Mouse (Mus musculus) hindbrain, embryonic 11.5 days (tissue): ENCODE measurements around the gene Tacc2. TPM values are rescaled to one million over a fixed set of nuclear protein-coding genes. Genes with fewer than 3 reads are reported as not detected.
"Not testable (repeated sequence)": the region's sequence is repeated elsewhere in the genome, so short reads cannot be mapped to it uniquely, and the experiment has no call there.

Experiments
- ATAC-seq: fragments of 200-750 bp; cut with Nextera tagmentation; 2 replicates; pipeline ENCODE4 v1.8.0; 2017; ENCODE audit warnings: mild to moderate bottlenecking, moderate TSS enrichment, moderate library complexity; ENCODE audit not compliant: low FRiP score
- DNase-seq: peaks from one replicate; pipeline ENCODE4 v3.0.0-alpha.2; 2015; ENCODE audit warnings: low spot score
- H3K27ac ChIP-seq: fragments of 300-500 bp; sonication (generic); 2 replicates; pipeline ENCODE4 v1.5.1; 2014; ENCODE audit warnings: mild to moderate bottlenecking, low read depth, low read length
- H3K27me3 ChIP-seq: fragments of 300-500 bp; sonication (generic); 2 replicates; pipeline ENCODE4 v1.6.1; 2014; ENCODE audit warnings: mild to moderate bottlenecking, low read length, moderate library complexity, mixed read lengths; ENCODE audit not compliant: control insufficient read depth, insufficient read depth
- H3K36me3 ChIP-seq: fragments of 300-500 bp; sonication (generic); 2 replicates; pipeline ENCODE4 v1.6.1; 2014; ENCODE audit warnings: mild to moderate bottlenecking, low read length, moderate library complexity, mixed read lengths; ENCODE audit not compliant: control insufficient read depth, insufficient read depth
- H3K4me1 ChIP-seq: fragments of 300-500 bp; sonication (generic); replicated peaks from 2 replicates; pipeline ENCODE4 v1.6.1; 2014; ENCODE audit warnings: low read length, mixed read lengths; ENCODE audit not compliant: control insufficient read depth, insufficient read depth
- H3K4me2 ChIP-seq: fragments of 300-500 bp; sonication (generic); replicated peaks from 2 replicates; pipeline ENCODE4 v1.6.1; 2014; ENCODE audit warnings: mild to moderate bottlenecking, low read depth, low read length
- H3K4me3 ChIP-seq: fragments of 300-500 bp; sonication (generic); 2 replicates; pipeline ENCODE4 v1.5.1; 2014; ENCODE audit warnings: low read depth, low read length
- H3K9ac ChIP-seq: fragments of 300-500 bp; sonication (generic); 2 replicates; pipeline ENCODE4 v1.6.1; 2014; ENCODE audit warnings: low read depth, low read length
- H3K9me3 ChIP-seq: fragments of 300-500 bp; sonication (generic); 2 replicates; pipeline ENCODE4 v1.6.1; 2016; ENCODE audit warnings: low read length; ENCODE audit not compliant: control insufficient read depth
- WGBS: fragments of 180-500 bp; shearing (Covaris S2); extraction: QIAGEN DNeasy Blood & Tissue Kit; methylation state at CpG from one replicate; pipeline ENCODE4 v1.1.7; 2014; 5-methylcytosine and 5-hydroxymethylcytosine counted together
- polyA plus RNA-seq: library from polyadenylated mRNA; unstranded; fragments of >200 nt; fragmentation: Nextera tagmentation; extraction: Ambion mirVana; gene quantifications from 2 replicates; pipeline ENCODE4 v1.2.1, GENCODE M21; 2014

Tacc2 gene
- polyA plus RNA-seq: 45.1 and 46.8 TPM in 2 replicates

GRCm38 (mm10) chr7:130577388-130578003 is at the start of gene Tacc2:
Gene Tacc2 (plus strand): TSS chr7:130577438.
- no peaks in the 10 kb centered on the region for H3K4me1 ChIP-seq
- no peaks in the 10 kb centered on the region for H3K27me3 ChIP-seq
- H3K4me3 ChIP-seq: no peak within 1 kb of the TSS
- WGBS: 47% methylated on average over 15 of the region's 15 CpGs
- no peak within 1 kb of the TSS; the same call in 1 of the 2 replicates for H3K4me2 ChIP-seq
- H3K9me3 ChIP-seq: no peaks in the 10 kb centered on the region
- DNase-seq (no peak), ATAC-seq (no peak)
- no peak within 1 kb of the TSS for H3K27ac ChIP-seq
- no peak within 1 kb of the TSS for H3K9ac ChIP-seq
- no peaks in the 10 kb centered on the region for H3K36me3 ChIP-seq

DNA sequence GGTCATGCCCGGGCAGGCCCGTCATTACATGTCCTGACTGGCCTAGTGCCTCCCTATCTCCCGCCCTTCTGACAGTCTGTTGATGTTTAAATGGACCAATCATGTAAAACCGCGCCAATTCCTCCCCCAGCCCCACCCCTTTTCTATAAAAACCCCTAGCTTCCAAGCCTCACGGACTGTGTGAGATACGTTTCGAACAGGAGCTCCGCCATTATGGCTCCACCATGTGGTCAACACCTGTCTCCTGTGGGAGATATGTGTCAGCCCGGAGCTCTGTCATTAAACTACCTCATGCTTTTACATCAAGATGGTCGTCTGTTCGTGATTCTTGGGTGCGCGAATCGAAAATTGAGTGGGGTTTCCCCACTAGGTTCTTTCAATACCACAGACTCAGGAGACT is 46.1 kb upstream of the Tacc2 start:
- not testable (repeated sequence) for H3K36me3 ChIP-seq

DNA sequence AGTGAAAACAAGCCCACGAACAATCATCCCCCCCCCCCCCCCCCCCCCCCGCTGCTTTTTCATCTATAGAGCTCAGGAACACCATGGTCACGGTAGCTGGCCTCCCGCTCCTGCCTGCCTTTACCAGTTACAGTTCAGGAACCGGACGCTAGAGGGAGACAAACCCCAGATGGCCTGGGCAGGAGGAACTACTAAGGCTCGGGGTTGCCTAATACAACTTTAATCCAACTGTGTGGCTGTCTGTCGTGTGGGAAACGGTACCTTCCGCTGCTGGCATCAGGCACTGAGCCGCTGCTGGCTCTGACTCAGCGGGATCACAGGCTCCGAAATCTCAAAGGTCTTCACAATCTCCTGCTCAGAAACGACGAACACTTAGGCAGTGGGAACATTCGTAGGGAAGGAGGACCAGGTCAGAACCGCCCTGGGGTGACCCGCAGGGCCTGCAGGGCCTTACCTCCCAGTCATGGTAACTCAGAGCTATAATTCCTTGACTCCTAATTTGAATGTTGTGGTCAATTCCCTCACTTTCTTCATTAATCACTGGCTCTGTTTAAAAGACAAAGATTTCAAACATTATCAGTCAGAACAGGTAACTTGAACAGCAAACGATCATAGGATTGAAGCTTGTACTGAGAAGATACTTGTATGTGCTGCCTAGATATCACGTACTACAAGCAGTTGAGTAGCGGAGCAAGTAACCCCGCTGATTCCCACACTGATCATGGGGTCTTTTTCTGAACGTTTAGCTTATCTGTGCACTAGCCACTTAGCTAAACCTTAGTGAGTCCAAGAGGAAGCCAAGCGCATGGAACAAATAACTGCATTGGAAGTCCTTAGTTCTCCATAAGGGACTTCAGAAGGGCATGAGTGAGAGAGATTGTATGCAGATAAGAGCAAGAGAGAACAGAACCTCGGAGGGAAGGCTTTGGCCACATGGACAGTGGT is 43.6 kb upstream of the Tacc2 start:
- no peak overlapping the region for H3K27ac ChIP-seq
- 0 out of 2 replicates have a peak, but pooled peaks cover 5% of the 10 kb centered on the region for H3K36me3 ChIP-seq

More for the DNA sequence above, 46.1 kb upstream of the Tacc2 start:
- 94% methylated on average over 14 of the region's 15 CpGs for WGBS
- not testable (repeated sequence) for H3K27me3 ChIP-seq, H3K4me1 ChIP-seq, H3K9me3 ChIP-seq, H3K9ac ChIP-seq, ATAC-seq, DNase-seq, H3K27ac ChIP-seq, H3K4me3 ChIP-seq, H3K4me2 ChIP-seq

DNA sequence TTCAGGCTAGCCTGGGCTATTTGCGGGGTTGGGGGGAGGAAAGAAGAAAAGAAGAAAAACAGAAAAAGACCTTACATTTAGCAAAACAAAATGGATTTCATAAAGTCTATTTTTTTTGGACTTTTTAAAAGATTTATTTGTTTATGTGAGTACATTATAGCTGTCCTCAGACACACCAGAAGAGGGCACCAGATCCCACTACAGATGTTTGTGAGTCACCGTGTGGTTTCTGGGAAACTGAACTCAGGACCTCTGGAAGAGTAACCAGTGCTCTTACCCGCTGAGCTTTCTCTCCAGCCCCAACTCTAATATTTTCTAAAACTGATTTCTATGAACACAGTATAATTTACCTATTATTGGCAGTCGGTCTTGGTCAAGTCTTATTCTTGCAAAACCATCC is 42.1 kb upstream of the Tacc2 start:
- no peak overlapping the region for H3K9ac ChIP-seq
- H3K27me3 ChIP-seq: no peaks in the 10 kb centered on the region
- H3K27ac ChIP-seq: no peak overlapping the region
- whole genome bisulfite sequencing: 92% methylated on average over 4 of the region's 4 CpGs
- no peak overlapping the region for H3K4me3 ChIP-seq
- no peaks in the 10 kb centered on the region; the same call in 1 of the 2 replicates for H3K4me1 ChIP-seq
- H3K9me3 ChIP-seq: no peaks in the 10 kb centered on the region
- H3K36me3 ChIP-seq: peaks cover 10% of the 10 kb centered on the region; the same call in 1 of the 2 replicates
- ATAC-seq (no peak), DNase-seq (no peak)
- no peak overlapping the region for H3K4me2 ChIP-seq

More for the DNA sequence above, 43.6 kb upstream of the Tacc2 start:
- WGBS: 55% methylated on average over 24 of the region's 25 CpGs
- no peaks in the 10 kb centered on the region; the same call in 1 of the 2 replicates for H3K4me1 ChIP-seq
- no peak overlapping the region for H3K4me2 ChIP-seq
- ATAC-seq (peak; percentile 54; the same call in 1 of the 2 replicates), DNase-seq (peak; percentile 92)
- H3K9me3 ChIP-seq: no peaks in the 10 kb centered on the region
- no peak overlapping the region for H3K9ac ChIP-seq
- no peaks in the 10 kb centered on the region for H3K27me3 ChIP-seq
- no peak overlapping the region for H3K4me3 ChIP-seq

DNA sequence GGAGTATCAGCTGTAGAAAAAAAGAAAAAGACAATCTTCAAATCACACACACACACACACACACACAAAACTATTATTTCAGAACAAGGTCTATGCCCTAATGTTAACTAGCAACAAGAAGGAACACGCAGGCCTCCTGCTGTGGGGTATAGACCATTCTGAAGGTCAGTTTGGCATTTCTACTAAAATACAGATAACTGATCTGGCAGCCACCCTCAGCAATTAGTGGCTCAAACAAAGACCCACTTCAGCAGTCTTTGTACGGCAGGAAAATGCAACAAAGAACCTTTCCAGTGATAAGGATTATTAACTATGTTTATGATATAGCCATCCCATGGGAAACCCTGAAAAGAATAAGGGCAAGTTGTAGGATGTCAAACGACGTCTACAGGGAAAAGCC is 40.2 kb upstream of the Tacc2 start:
- H3K9me3 ChIP-seq: no peaks in the 10 kb centered on the region
- no peaks in the 10 kb centered on the region for H3K27me3 ChIP-seq
- H3K4me3 ChIP-seq: no peak overlapping the region
- DNase-seq (no peak), ATAC-seq (no peak)
- H3K4me1 ChIP-seq: no peaks in the 10 kb centered on the region; the same call in 1 of the 2 replicates
- peaks cover 10% of the 10 kb centered on the region; the same call in 1 of the 2 replicates for H3K36me3 ChIP-seq
- no peak overlapping the region for H3K27ac ChIP-seq
- H3K4me2 ChIP-seq: no peak overlapping the region
- H3K9ac ChIP-seq: no peak overlapping the region
- WGBS: 92% methylated on average over 4 of the region's 4 CpGs

DNA sequence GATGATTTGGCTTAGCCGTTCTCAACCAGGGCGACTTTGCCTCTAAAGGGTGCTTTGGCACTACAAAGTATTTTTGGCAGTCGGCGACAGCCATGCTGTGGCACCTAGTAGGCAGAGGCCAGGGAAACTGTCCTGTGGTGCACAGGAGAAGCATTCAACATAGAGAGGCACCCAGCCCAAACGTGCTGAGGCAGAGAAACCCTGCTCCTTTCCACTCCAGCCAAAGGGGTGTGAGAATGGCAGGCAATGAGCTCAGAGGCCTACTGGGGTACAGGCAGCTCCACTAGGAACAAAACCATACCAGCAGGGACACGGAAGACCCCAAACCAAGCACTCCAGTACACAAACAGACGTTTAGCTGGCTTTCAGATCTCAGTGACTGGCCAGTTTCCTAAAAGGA is 37.1 kb upstream of the Tacc2 start:
- Histone ChIP-seq H3K27ac (no peak overlapping the region), H3K9me3 (no peaks in the 10 kb centered on the region), H3K4me1 (no peaks in the 10 kb centered on the region), H3K4me3 (no peak overlapping the region), H3K9ac (no peak overlapping the region), H3K27me3 (no peaks in the 10 kb centered on the region), H3K4me2 (no peak overlapping the region), H3K36me3 (peaks cover 10% of the 10 kb centered on the region; the same call in 1 of the 2 replicates)
- WGBS: 91% methylated on average over 7 of the region's 7 CpGs
- ATAC-seq: no peak
- DNase-seq: no peak

DNA sequence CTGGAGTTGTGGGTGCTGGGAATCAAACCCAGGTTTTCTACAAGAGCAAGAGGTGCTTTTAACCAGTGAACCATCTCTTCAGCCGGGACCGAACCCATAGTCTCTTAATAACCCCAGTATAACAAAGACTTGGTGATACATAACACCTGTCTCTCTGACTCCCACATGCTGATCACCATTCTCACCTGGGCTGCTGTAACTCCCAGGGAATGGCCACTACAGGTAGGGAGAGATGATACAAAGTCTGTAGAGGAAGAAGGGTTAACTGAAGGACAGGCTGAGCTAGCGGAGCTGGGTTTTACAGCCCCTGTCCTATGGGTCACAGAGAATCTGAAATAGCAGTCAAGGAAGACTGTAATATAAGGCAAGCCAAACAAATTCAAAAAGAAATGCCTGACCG is 34.1 kb upstream of the Tacc2 start:
- WGBS: 99% methylated on average over 4 of the region's 4 CpGs
- Histone ChIP-seq H3K4me1 (no peaks in the 10 kb centered on the region), H3K36me3 (peaks cover 6% of the 10 kb centered on the region; the same call in 1 of the 2 replicates), H3K4me3 (no peak overlapping the region), H3K9ac (no peak overlapping the region), H3K27me3 (no peaks in the 10 kb centered on the region), H3K9me3 (no peaks in the 10 kb centered on the region), H3K4me2 (no peak overlapping the region), H3K27ac (no peak overlapping the region)
- no peak for ATAC-seq
- no peak for DNase-seq

GRCm38 (mm10) chr7:130545401-130545800 is 31.8 kb upstream of the Tacc2 start:
- 89% methylated on average over 5 of the region's 5 CpGs for WGBS

More at GRCm38 (mm10) chr7:130545401-130545800, 31.8 kb upstream of the Tacc2 start:
- DNase-seq (no peak), ATAC-seq (no peak)
- Histone ChIP-seq H3K4me1 (no peaks in the 10 kb centered on the region), H3K4me3 (no peak overlapping the region), H3K9ac (no peak overlapping the region), H3K9me3 (no peaks in the 10 kb centered on the region), H3K27me3 (no peaks in the 10 kb centered on the region), H3K4me2 (no peak overlapping the region), H3K36me3 (no peaks in the 10 kb centered on the region), H3K27ac (no peak overlapping the region)
